Mouse (Mus musculus): ENCODE measurements around the gene Arl1.

GRCm38 (mm10) chr10:88727128-88727527, 3.5 kb upstream of the Arl1 start:
- TF ChIP-seq CTCF (conservative IDR thresholded peaks at IDR 0.05; ENCODE audit: low read length) (peak; percentile 79), POU5F1 (IDR thresholded peaks at IDR 0.05; ENCODE audit: borderline replicate concordance, low read length) (no peak), NANOG (IDR thresholded peaks at IDR 0.05; ENCODE audit: borderline replicate concordance, low read length) (no peak)
